Mouse (Mus musculus) embryonic facial prominence, embryonic 15.5 days (tissue): ENCODE results near the gene Cep83. TPM values are rescaled to one million over a fixed set of nuclear protein-coding genes. Genes with fewer than 3 reads are reported as not detected.

Source experiments
- ATAC-seq: fragments of 200-750 bp; cut with Nextera tagmentation; 2 replicates; pipeline ENCODE4 v1.8.0; 2017; ENCODE audit warnings: low read depth, moderate TSS enrichment; ENCODE audit not compliant: insufficient number of reproducible peaks, low FRiP score, low TSS enrichment
- H3K27ac ChIP-seq: fragments of 300-500 bp; sonication (generic); replicated peaks from 2 replicates; pipeline ENCODE4 v1.5.1; 2015; ENCODE audit warnings: mild to moderate bottlenecking, inconsistent platforms
- H3K27me3 ChIP-seq: fragments of 300-500 bp; sonication (generic); 2 replicates; pipeline ENCODE4 v1.6.1; 2015; ENCODE audit warnings: inconsistent platforms
- H3K36me3 ChIP-seq: fragments of 300-500 bp; sonication (generic); 2 replicates; pipeline ENCODE4 v1.6.1; 2015; ENCODE audit warnings: mild to moderate bottlenecking, inconsistent platforms
- H3K4me1 ChIP-seq: fragments of 300-500 bp; sonication (generic); 2 replicates; pipeline ENCODE4 v1.6.1; 2015; ENCODE audit warnings: inconsistent platforms
- H3K4me2 ChIP-seq: fragments of 300-500 bp; sonication (generic); replicated peaks from 2 replicates; pipeline ENCODE4 v1.6.1; 2015; ENCODE audit warnings: mild to moderate bottlenecking, inconsistent platforms
- H3K4me3 ChIP-seq: fragments of 300-500 bp; sonication (generic); replicated peaks from 2 replicates; pipeline ENCODE4 v1.5.1; 2015; ENCODE audit warnings: mild to moderate bottlenecking, inconsistent platforms
- H3K9ac ChIP-seq: fragments of 300-500 bp; sonication (generic); 2 replicates; pipeline ENCODE4 v1.6.1; 2015; ENCODE audit warnings: inconsistent platforms
- H3K9me3 ChIP-seq: fragments of 300-500 bp; sonication (generic); replicated peaks from 2 replicates; pipeline ENCODE4 v1.6.1; 2016; ENCODE audit warnings: inconsistent platforms
- WGBS: fragments of 180-500 bp; shearing (Covaris S2); methylation state at CpG from one replicate; pipeline ENCODE4 v1.1.7; 2015; 5-methylcytosine and 5-hydroxymethylcytosine counted together
- polyA plus RNA-seq: library from polyadenylated mRNA; unstranded; fragments of >200 nt; fragmentation: Nextera tagmentation; extraction: Ambion mirVana; gene quantifications from 2 replicates; pipeline ENCODE4 v1.2.1, GENCODE M21; 2015

Gene Cep83
- polyA plus RNA-seq, 1 experiment from 2014 or later: 22.9 TPM

DNA sequence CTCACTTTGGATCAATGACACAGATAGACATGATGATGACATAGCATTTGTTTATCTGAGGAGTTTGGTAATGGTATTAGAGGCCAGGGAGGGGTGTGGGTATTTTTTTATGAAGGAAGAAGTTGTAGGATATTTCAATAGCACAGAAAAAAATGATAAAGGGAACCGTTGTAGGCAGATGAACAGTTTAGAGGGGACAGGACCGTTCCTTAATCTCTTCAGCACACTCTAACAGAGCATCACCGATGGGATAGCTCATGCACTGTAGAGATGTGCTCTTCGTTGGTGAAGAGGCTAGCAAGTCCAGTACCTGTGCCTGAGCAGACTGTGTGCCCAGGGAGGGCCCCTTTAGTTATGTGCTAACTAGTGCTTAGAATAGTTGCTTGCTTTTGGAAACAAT lies 90.9 kb downstream of the Cep83 start:
- WGBS: 97% methylated on average over 4 of the region's 4 CpGs
- Histone ChIP-seq H3K4me3 (no peak overlapping the region), H3K27me3 (no peaks in the 10 kb centered on the region), H3K9ac (no peak overlapping the region), H3K4me2 (no peak overlapping the region), H3K36me3 (0 out of 2 replicates have a peak, but pooled peaks cover 3% of the 10 kb centered on the region), H3K27ac (no peak overlapping the region), H3K9me3 (no peaks in the 10 kb centered on the region), H3K4me1 (no peaks in the 10 kb centered on the region)
- no peak for ATAC-seq

DNA sequence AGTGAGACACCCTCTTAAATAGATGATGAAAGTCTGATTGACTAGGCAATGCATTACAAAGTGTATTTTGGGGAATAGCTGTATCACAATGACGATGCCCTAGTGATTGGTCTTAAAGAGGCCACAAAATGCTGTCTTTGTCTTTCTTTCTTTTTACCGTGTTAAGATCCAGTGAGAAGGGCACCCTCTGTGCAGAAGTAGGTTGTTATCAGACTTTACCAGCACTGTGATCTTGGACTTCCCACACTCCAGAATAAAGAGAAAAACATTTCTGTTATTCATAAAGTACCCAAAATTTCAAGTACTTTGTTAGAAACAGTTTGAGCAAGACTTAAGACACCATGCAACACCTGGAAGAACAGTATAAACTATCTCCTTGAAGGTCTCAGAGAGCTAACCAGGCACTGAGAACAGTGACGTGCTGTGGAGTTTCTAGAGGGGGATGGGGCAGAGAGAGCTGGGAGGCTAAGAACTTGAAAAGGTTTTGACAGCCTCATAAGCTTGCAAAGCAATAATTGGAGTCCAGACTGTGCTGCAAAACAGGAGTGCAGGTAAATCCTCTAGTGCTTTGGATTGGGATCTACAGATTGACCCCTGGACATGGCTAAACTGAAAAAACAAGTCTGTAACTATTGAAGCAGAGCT lies 92.3 kb downstream of the Cep83 start:
- no peaks in the 10 kb centered on the region for H3K9me3 ChIP-seq
- no peak overlapping the region for H3K27ac ChIP-seq
- no peak overlapping the region for H3K9ac ChIP-seq
- H3K4me3 ChIP-seq: no peak overlapping the region
- H3K4me2 ChIP-seq: no peak overlapping the region
- no peaks in the 10 kb centered on the region for H3K27me3 ChIP-seq
- H3K36me3 ChIP-seq: 0 out of 2 replicates have a peak, but pooled peaks cover 3% of the 10 kb centered on the region
- H3K4me1 ChIP-seq: no peaks in the 10 kb centered on the region
- no peak for ATAC-seq
- 79% methylated on average over 3 of the region's 3 CpGs for WGBS

- H3K36me3 ChIP-seq: peaks cover 14% of the 10 kb centered on the region; the same call in 1 of the 2 replicates
- no peak overlapping the region for H3K4me3 ChIP-seq
- 62% methylated on average over 3 of the region's 3 CpGs for WGBS
- H3K9ac ChIP-seq: no peak overlapping the region
- H3K27ac ChIP-seq: no peak overlapping the region
- H3K9me3 ChIP-seq: no peaks in the 10 kb centered on the region
- H3K4me1 ChIP-seq: no peaks in the 10 kb centered on the region
- no peak for ATAC-seq
- no peaks in the 10 kb centered on the region for H3K27me3 ChIP-seq
- no peak overlapping the region for H3K4me2 ChIP-seq
Observed at GRCm38 (mm10) chr10:94789205-94789604, 100.8 kb downstream of the Cep83 start.

DNA sequence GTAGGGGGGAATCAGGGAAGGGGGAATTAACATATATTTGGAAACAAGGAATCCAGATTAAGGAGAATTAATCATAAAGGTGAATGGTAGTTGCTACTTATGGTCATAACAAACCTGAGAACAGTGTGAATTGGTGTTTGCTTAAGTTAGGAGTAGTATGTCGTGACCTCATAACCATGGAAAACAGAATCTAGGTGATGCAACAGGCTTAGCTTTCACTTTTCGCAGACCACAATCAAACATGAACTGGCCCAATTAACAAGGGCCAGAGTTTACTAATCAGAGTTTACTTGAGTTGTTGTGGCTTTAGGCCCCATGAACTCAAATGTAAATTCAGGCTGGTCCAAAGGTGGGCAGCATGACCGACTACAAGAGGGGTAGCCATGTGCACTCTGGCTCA lies 105.5 kb downstream of the Cep83 start:
- no peak for ATAC-seq
- Histone ChIP-seq H3K4me3 (no peak overlapping the region), H3K4me1 (no peaks in the 10 kb centered on the region), H3K9ac (no peak overlapping the region), H3K36me3 (peaks cover 14% of the 10 kb centered on the region; the same call in 1 of the 2 replicates), H3K9me3 (no peaks in the 10 kb centered on the region), H3K4me2 (no peak overlapping the region), H3K27ac (no peak overlapping the region), H3K27me3 (no peaks in the 10 kb centered on the region)
- 96% methylated on average over 3 of the region's 3 CpGs for WGBS

- 85% methylated on average over 5 of the region's 5 CpGs for WGBS
- Histone ChIP-seq H3K27ac (no peak overlapping the region), H3K4me1 (no peaks in the 10 kb centered on the region), H3K27me3 (no peaks in the 10 kb centered on the region), H3K4me3 (no peak overlapping the region), H3K9me3 (no peaks in the 10 kb centered on the region), H3K9ac (no peak overlapping the region), H3K36me3 (0 out of 2 replicates have a peak, but pooled peaks cover 8% of the 10 kb centered on the region), H3K4me2 (no peak overlapping the region)
- ATAC-seq: no peak
Observed at GRCm38 (mm10) chr10:94794666-94795244, 106.3 kb downstream of the Cep83 start.

DNA sequence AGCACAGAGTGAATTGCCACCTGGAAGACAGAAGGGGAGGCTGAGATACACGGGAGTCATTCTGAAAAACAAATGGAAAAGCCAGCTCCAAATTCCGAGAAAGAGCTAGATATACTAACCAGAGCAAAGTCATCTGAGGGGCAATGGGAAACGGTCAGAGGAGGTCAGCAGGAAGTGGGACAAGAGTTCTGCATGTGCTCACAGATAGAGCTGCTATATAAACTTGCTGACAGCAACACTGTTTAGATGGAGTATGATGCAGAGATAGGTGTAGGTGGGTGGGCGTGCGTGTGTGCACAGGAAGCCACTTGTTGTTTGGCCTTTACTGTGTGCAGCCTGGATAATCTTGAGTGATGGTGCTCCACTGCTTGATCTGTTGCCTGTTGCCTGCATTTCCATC lies 109.7 kb downstream of the Cep83 start:
- H3K9ac ChIP-seq: no peak overlapping the region
- H3K27me3 ChIP-seq: no peaks in the 10 kb centered on the region
- no peaks in the 10 kb centered on the region for H3K36me3 ChIP-seq
- H3K4me2 ChIP-seq: no peak overlapping the region
- WGBS: 73% methylated on average over 5 of the region's 5 CpGs
- H3K4me3 ChIP-seq: no peak overlapping the region
- H3K27ac ChIP-seq: no peak overlapping the region
- H3K4me1 ChIP-seq: no peaks in the 10 kb centered on the region
- no peaks in the 10 kb centered on the region for H3K9me3 ChIP-seq
- no peak for ATAC-seq

- WGBS: 50% methylated on average over 2 of the region's 2 CpGs
- Histone ChIP-seq H3K4me2 (no peak overlapping the region), H3K36me3 (no peaks in the 10 kb centered on the region), H3K27me3 (no peaks in the 10 kb centered on the region), H3K4me3 (no peak overlapping the region), H3K4me1 (peaks cover 7% of the 10 kb centered on the region), H3K9me3 (no peaks in the 10 kb centered on the region), H3K27ac (no peak overlapping the region), H3K9ac (no peak overlapping the region)
- ATAC-seq: no peak
Observed at GRCm38 (mm10) chr10:94799485-94800239, 111.2 kb downstream of the Cep83 start.

DNA sequence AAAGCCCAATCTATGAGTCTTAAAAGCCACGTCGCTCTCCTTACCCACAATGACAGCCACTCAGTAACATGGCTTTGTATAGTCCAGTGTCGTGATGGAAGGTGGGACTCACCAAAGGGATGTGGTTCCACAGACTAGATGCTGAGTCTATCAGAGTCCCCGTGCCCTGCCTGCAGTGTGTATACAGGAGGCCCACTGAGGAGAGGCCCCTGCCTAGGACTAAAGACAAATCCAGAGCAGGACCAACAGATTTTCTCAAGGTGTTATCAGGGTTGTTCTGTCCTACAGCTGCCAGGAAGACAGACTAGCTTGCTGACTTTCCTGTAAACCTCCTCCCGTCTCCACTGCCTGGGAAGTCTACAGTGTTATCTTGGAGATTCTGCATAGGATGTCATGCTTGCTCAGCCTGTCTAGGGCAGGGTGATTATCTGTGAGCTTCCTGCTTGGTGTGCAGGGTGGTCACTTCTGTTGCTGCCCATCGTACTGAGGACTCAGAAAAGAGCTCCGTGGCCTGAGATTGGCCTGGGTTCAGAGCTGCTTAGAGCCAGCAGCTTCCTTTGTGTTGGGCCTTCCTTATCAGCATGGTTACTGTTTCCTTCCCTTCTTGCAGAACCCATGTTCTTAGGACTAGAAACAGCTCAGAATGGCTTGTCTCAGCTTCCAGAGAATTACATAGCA lies 112.4 kb downstream of the Cep83 start:
- no peaks in the 10 kb centered on the region for H3K27me3 ChIP-seq
- no peak overlapping the region for H3K9ac ChIP-seq
- H3K4me1 ChIP-seq: peaks cover 13% of the 10 kb centered on the region
- H3K9me3 ChIP-seq: no peaks in the 10 kb centered on the region
- no peak overlapping the region for H3K4me2 ChIP-seq
- no peak overlapping the region for H3K27ac ChIP-seq
- no peak for ATAC-seq
- H3K36me3 ChIP-seq: no peaks in the 10 kb centered on the region
- H3K4me3 ChIP-seq: no peak overlapping the region
- WGBS: 85% methylated on average over 7 of the region's 7 CpGs

- no peak for ATAC-seq
- Histone ChIP-seq H3K9me3 (no peaks in the 10 kb centered on the region), H3K4me3 (no peak overlapping the region), H3K27me3 (no peaks in the 10 kb centered on the region), H3K4me2 (no peak overlapping the region), H3K36me3 (no peaks in the 10 kb centered on the region), H3K4me1 (peaks cover 13% of the 10 kb centered on the region), H3K9ac (no peak overlapping the region), H3K27ac (no peak overlapping the region)
- 57% methylated on average over 10 of the region's 10 CpGs for WGBS
Observed at GRCm38 (mm10) chr10:94804029-94804908, 115.8 kb downstream of the Cep83 start.

- Histone ChIP-seq H3K36me3 (no peaks in the 10 kb centered on the region), H3K4me2 (no peak overlapping the region), H3K27me3 (no peaks in the 10 kb centered on the region), H3K4me3 (no peak overlapping the region), H3K9ac (no peak overlapping the region), H3K9me3 (no peaks in the 10 kb centered on the region), H3K27ac (no peak overlapping the region), H3K4me1 (peaks cover 13% of the 10 kb centered on the region)
- ATAC-seq: no peak
- 52% methylated on average over 1 of the region's 1 CpGs for WGBS
Observed at GRCm38 (mm10) chr10:94804909-94805220, 116.4 kb downstream of the Cep83 start.
